Mouse (Mus musculus): ENCODE measurements around the gene Gm4707.
"Not testable (repeated sequence)": the region's sequence is repeated elsewhere in the genome, so short reads cannot be mapped to it uniquely, and the experiment has no call there.

Gene Gm4707

DNA sequence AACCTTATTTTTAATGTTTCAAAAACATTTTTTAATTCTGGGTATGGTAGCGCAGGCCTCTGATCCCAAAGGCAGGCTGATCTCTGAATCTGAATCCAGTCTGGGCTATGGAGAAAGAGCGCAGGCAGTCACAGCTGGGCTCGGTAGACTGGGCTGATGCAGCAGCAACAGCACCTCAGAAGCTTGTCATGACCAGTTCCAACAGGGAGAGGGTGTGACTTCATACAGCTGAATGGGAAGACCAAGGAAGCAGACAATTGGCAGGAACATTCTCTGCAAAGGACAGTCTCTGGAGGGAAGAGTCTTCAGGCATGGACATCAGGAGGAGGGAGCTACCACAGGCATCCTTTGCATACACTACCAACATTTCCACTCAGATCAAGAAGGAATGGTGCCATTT, 15.6 kb downstream of the Gm4707 start:
- no peak for DNase-seq

DNA sequence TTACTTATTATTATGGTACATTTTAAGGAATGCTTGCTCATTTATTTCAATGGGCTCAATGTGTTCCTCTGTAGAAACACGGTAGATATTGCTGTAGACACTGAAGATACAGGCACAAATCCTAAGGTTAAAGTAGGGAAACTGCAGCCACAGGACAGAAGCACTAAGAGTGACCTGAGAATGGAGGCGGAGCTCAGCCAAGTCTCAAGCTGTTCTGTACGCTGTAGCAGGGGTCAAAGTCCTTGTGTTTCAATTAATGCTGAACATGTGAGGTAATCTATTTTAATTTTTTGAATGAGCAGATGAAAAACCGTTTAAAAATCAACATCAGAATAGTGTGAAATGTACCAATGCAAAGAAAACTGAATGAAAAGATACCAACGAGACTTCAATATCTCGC, 16.4 kb downstream of the Gm4707 start:
- DNase-seq: no peak

DNA sequence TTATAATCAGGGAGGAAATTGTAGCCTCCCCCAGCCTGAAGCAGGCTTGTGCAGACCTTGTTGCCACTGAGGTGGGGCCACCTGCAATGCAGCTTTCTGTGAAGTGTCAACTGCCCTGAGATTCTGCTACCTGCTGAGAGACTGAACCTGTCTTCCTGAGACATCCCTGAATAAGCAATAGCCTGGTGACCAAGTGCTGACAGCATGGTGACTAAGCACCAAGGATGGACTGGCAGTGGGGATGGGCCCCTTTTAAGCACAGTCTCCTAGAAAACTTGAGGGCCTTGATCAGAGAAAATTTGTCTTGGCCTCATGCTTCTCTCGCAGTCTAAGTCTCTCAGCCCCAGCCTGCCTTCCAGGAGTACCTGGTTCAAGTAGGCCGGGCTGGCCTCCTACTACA, 37.2 kb downstream of the Gm4707 start:
- not testable (repeated sequence) for DNase-seq

DNA sequence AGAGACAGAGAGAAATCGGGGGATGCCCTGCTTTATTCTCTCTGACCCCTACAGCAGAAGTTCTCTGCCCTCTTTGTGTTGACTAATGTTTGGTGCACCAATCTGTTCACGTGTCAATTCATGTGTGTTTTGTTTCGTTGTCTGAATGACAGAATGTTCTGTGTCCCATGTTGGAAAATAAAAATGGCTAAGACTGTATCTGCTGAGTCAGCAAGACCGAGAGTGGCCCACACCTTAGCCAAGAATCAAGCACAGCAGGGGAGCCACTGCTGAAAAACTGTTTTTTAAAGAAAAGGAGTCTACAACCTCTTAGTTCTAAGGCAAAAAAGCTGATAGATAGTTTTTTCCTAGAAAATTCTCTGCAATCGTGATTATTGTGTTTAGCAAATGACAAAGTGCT, 40.3 kb downstream of the Gm4707 start:
- not testable (repeated sequence) for DNase-seq

DNA sequence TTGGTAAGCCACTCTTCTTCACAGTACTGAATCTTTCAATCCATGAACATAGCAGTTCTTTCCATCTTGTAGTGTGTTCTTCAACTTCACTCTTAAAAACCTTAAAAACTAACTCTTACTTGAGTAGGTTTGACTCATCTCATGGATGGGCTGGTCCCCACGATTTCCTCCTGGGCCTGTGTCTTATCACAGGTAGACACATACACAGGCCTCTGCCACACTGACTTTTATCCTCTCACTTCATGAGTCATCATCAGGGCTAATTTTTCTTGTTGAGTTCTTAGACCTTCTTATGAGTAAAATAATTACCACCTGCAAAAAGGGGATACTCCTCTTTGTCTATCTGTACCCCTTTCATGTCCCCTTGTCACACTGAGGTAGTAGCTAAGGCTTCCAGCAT, 42.7 kb downstream of the Gm4707 start:
- DNase-seq: no peak

Data from thymus, adult 18-20 months (tissue).